Mouse (Mus musculus) left cerebral cortex, adult 8-10 months (tissue): ENCODE measurements around the gene Tox2. TPM values are rescaled to one million over a fixed set of nuclear protein-coding genes. Genes with fewer than 3 reads are reported as not detected.

Source experiments
- DNase-seq, 2 experiments: peaks; one replicate each; pipeline ENCODE4 v3.0.0; 2022; ENCODE audit warnings: low spot score in 2 of 2
- total RNA-seq, 4 experiments: library from RNA; stranded (reverse); gene quantifications; 2 replicates each; pipeline ENCODE4 v1.2.4; 2022

Gene Tox2
- total RNA-seq, 4 experiments from 2014 or later: 28.8 to 37.3 (median 34.1) TPM

DNA sequence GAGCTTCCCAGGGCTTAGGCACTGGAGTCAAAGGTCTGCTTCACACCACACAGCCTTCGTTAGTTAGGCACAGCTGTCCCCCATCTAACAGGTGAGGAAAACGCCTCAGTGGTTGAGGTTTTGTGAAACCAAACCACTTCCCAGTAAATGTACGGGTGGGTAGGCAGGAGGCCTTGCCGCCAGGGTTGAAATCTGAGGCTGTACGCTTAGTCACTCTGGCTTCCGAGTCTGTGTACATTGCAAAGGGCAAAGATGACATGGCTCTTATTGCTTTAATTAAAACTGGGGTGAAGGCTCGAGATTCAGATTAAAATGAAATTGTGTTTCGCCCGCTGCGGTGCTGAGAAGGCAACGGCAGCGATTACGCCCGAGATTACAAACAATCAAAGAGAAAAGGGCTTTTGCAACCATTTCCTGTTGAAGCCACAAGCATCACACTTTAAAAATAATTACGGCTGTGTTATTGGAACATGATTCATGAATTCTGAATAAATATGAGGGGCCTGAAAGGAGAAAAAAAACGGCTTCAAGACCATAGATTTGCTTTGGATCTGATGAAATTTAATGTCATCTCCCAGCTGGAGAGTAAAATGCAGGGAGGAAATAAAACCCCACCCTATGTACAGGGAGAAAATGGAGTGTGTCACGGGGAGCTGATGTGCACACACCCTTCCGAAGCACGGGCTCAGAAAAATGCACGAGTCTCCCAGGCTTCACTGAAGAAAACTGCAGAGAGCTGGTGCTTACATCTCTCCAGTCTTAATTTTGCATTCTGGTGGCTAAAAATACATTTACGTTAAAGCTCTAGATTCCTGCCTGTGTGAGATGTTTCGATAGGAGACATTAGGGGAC lies 50.5 kb downstream of the Tox2 start:
- DNase-seq: no peak

DNA sequence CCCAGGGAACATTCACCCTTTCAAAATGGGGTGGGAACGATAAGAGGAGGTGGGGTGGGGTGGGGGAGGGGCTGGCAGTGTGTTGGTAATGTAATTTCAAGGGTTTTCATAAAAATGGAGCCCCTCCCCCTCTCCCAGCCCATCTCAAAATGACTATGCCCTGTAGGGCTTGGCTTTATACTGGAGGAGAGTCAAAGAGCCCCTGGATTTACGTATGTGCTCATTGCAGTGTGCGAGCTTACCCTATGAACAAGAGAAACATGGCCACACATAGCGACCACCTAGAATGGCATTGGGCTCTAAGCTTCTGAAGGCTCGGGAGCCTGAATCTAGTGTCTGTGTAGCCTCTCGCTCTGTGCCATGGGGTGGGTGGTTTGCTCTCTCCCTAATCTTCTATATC lies 51.3 kb downstream of the Tox2 start:
- no peak for DNase-seq

DNA sequence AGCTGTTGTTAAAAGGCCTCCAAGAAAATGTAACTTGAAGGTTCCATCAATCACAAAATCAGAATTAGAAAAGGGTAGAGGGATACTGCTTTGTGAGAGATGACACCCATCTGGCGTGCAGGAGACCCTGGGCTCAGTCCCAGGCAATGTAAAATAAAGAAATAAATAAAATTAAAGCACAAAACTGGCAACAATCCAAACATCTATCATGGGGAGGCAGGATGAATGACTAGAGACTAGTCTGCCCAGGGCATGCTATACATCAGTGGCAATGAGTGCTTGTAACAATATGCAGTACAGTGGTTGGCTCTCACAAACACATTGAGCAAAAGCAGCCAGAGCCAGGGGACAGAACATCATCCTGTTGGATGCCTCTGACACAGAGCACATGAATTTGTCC lies 53.8 kb downstream of the Tox2 start:
- DNase-seq: no peak

DNA sequence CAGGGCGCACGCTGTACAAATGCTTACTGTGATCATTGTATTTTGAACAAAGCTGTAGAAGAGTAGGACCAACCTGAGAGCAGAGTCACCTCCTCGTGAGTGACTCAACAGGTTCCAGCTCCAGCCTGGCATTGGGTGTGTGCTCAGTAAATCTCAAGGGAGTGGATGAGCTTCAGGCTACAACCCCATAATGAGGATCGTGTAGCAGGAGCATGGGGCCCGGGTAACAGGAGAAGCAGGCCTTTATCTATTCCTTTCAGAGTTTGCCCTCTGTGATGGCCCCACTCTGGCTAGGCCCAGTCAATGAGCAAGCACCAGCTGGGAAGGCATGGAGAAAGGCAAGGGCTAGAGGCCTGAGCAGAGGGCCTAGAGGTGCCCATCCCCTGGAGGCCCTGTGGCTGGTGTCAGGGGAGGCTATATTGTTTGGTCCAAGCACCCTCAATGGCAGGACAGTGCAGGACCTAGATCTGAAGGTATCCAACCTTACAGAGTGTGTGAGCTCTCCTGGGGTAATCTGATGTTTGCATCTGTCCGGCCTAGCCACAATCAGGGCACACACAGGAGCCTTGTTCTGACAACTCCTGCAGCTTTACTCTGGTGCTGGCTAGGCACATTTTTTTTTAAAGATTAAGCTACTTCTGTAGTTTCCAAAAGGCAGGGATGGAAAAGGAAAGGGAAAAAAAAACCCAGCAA lies 58.6 kb downstream of the Tox2 start:
- DNase-seq: no peak

DNA sequence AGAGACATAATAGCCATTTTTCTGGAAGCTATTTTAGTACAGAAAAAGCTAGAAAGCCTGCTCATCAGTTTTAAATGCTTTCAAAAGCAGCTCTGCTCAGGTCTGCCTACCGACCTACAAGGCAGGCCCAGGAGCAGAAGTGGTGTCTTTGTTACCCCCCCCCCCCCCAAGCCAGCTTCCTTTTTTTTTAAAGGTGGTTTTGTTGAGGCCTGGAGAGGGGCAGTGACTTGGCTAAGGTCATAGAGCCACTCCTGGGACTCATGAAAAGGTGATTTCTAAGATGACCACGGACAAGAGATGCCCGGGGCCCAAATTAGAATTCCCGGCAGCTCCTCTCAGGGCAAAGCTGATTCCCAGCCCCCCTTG lies 59.1 kb downstream of the Tox2 start:
- no peak for DNase-seq

DNA sequence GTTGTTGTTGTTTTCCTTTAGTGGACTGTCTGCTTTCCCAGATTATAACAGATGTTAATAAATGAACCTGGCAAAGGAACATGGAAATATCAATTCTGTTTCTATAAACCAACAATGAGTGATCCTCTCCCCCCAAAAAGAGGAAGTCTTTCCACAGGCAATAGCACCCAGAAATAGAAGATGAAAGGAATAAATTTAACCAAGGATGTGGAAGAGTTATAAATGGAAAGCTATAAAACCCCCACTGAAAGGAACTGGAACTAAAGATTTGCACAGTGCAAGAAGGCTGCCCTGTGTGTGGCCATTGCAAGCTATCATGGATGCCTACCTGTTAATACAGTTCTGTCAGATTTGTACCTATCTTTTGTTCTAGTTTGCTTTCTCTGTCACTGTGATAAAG lies 64.2 kb downstream of the Tox2 start:
- no peak for DNase-seq

DNA sequence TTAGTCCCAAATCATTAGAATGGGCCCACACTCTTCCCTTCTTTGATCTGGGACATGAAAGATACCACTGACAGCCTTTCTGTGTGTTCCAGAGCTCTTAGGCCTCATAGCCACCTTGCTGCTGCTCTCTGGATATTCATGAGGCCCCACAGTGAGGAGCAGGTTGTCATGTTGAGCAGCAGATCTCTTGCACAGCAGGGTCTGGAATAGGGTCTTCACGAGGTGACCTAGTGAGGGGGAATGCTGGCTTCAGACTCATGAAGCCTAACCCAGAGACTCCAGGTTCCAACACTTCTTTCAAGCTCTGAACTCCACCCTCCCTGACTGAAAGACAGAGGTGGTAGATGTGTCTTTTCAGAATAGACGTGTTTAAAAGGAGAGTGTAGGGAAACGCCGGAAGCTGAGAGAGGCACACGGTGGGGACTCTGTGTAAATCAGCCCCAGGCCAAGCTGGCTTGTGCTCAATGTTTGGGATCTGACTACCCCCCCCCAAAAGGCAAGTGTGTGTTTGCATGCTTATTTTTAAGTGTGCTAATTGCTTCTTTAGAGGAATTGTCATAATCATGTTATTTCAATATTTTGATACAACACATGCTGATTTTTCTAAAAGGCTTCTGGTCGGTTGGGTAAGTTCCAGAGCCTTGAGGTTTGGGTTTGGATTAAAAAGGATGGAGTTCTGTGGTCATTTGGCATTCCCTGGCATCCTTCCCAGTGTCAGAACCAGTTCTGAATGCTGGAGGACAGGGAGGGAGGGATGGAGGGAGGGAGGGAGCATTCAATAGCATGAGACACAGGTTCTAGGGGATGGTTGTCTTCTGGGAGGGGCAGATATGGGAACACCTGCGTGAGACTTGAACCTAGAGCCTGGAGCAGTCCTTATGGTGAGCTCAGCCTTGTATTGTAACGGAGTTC lies 68.9 kb downstream of the Tox2 start:
- DNase-seq: no peak

DNA sequence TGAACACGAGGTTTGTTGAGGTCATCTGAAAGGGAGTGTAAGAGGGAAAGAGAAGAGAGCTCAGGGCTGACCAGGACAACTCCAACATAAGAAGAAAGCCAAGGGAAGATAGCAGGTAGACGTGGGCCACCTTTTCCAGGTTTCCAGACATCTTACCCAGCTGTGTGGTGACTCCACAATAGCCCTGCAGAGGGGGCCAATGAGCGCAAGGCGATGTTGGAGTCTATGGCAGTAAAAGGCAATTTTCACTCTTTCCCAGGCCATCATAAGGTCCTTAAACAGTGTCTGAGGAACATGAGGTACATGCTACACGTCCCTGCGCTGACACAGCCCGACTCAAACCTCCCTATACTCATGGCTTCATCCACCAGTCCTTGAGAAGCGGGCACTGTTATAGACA lies 70.9 kb downstream of the Tox2 start:
- DNase-seq: no peak

DNA sequence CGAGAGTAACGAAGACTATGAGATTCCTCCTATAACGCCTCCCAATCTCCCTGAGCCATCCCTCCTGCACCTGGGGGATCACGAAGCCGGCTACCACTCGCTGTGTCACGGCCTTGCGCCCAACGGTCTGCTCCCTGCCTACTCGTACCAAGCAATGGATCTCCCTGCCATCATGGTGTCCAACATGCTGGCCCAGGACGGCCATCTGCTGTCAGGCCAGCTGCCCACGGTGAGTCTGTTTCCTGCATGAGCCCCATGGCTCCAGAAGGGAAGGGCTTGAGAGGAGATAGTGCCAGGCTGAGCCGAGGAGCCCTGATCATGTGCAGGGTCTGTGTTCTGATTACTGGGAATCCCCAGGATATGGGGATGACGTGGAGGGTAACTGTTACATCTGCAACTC lies 73.1 kb downstream of the Tox2 start:
- DNase-seq: no peak

DNA sequence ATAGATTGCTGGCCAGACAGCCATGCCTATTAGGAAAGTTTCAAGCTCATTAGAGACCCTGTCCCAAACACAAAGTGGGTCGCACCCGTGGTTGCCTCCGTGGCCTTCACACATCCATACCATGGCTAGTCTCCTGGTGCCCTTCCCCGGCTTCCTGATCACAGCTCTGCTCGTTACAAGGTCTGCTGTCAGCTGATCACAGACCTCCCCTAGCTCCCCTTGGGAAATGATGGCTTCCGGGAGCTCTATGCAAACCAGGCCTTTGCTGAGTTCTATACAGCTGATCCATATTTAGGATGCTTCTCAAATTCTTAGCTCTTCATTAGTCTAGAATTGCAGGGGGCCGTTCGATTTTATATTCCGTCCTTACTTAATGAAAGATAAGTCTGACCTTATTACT lies 75.1 kb downstream of the Tox2 start:
- no peak for DNase-seq

DNA sequence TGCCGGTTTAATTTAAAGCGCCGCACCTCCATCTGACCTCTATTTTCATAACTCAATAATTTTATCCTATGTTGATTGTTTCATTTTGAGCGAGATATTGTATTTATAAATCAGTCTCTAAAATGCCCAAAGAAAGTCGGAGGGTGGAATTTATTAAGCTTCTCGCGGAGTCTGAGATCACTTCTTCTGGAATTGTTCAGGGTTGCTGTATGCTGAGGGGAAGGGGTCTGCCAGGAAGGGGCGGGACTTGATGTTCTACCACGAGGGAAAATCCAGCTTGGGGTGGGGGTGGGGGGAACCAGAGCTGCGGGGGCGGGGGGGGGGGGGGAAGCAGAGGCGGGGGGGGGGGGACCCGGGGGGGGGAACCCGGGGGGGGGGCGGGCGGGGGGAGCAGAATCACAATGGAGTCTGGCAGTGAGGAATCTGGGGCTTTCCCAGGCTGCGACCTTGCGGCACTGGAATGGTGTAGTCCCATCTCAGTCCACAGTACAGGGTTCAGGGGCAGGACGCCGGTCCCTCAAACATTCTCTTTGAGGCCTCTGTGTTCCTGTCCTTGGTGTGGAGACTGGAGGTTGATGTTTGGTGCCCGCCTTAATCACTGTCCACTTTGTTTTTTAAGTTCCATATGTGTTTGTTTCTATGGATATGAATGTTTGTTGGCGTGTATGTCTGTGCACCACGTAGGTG lies 77.9 kb downstream of the Tox2 start:
- DNase-seq: no peak

DNA sequence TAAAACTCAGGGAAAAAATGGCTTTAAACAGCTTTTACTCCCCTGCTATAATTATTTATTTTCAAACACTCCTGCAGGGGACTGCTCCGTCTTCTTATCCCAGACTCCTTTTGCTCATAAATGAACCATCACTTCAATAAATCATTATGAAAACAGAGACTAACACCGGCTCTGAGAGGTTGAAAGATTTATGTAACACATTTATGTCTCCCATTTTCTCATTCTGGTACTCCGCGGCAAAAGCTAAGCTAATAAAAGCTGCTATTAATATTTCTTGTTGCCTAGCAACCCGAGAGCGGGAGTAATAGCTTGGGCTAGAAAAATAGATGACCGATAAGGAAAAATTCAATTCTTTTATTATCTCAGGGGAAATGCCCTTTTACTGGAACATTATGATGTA lies 81.9 kb downstream of the Tox2 start:
- DNase-seq: no peak

DNA sequence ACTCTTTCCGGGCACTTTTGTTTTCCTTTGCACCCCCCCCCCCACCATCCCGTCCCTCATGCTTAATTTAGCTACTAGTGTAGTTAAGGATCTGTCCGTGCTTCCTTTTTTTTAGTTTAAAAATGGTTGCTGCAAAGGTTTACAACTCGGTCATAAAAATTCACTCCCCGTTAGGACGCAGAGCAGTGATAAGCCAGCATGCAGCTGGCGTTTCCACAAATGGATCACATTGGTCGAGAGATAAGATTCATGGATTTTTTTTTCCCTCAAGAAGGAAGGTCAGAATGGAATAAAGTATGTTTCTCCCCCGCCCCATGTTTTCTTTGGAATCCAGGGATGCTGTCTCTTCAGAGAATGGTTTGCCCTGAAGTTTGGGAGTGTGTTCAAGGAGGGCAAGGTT lies 82.4 kb downstream of the Tox2 start:
- no peak for DNase-seq

DNA sequence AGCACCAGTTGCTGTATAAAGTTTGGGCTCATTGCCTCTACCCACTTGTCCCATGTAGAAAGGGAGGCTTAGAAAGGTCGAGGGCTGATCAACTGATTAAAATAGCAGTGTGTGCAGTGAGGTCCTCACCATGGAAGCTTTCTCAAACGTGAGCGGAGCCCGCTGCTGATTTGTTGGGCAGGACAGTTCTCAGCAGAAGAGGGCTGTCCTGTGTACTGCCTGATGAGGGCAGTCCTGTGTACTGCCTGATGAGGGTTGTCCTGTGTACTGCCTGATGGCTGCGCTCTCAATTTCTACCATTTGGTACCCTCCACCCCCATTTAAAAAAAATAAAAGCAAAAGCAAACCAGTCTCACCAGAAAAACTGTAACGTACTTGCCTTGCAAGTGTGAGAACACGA lies 82.8 kb downstream of the Tox2 start:
- DNase-seq: no peak

DNA sequence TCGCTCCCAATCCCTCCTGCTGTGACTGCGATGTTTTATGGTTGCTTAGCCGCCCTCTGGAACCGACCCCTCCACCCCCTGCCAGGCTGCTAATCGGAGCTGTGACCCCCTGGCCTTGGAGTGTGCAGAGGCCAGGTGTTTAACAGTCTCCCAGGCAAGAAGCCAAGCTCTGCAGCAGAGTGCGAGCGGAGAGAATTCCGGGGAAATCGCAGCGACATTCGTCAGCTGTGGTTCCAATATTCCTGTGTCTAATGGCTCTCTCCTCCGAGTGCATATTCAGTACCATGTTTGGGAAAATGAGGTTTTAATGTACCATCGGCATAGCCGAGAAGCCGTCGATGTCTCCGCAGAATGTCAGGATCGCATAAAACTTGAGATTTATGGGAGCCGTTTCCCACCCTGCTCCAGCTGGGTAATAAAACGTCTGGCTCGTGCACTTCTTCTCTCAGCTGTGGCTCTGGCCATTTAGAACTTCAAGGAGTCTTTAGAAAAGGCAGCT lies 86.0 kb downstream of the Tox2 start:
- DNase-seq: no peak

DNA sequence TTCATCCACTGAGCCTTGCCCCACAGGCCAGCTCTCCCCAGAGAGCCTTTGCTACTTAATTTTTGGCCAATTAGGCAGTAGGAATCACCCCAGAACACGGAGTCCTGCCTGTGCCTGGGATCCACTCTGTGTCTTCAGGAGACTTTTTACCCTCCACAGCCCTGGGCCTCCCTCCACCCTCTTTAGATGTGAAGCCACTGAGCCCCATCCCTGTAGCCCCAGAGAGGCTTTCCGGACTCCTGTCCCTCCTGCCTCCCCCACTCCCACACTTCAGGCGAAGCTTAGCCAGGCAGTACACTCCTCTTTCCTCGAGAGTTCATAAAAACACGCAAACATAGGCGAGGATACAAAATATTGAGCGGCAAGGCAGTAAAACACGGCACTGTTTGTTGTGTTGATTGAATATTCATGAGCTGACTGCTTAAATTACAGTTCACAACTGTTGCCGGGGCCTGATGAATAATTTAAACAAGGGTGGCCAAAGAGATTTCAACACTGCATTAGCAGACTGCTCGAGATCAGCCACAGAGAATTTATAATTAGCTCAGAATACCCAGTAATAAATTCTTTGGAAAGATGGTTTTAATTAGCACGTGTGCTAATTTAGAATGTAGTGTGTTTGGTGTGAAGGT lies 94.2 kb downstream of the Tox2 start:
- no peak for DNase-seq

DNA sequence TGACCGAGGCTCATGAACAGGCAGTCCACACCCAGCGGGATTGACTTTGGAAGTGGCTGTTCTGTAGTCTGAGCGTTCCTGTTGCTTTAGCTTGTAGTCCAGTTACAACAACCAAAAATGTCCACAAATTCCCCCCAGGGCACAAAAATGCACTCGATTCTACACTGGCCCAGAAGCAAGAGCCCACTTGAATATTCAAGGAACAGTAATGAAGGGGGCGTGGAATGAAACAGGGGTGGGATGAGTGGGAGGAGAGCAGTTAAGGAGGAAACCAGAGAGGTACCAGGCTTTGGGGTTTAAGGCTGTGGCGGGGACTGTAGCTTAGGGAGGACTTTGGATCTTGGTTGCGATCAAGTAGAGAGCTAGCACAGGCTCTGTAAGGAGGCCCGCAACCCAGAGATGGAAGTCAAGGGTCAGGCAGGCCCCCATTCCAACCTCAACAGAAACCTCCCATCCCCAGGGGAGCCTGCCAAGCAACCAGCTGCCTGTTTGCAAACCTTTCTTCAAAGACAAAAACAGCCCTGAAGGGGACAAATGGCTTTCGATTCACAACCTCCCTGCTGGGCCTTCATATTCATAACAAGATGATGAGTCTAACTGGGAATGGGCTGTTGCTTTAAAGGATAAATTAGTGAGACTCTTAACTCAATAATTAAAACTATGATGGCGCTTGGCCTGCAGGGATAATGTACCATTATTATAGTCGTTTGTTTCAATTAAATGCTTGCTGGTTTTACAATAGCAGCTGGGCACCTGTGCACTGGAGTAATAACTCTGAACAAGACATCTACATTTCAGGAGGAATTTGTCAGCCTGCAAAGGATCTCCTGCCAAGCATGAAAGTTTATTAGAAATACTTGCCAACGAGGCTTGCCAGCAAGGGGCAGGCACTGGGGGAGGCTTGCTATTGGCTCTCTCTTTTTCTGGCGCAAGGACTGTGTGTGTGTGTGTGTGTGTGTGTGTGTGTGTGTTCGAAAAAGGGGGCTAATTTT lies 97.4 kb downstream of the Tox2 start:
- DNase-seq: no peak

DNA sequence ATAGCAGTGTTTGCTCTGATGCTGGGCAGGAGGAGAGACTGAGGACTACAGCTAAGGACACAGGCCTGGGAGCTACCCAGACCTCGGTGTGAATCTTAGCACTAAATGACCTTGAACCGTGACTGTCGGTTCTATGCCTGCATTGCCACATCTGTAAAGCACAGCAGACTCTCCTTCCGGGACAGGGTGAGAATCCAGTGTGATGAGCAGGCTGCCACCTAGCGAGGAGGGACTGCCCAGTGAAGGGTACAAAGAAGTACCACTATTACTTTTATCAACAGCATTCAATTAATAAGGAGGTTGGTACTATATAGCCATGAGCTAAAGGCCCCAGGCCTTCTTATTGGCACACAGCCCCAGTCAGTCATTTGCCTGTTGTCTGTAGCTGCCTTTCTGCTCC lies 98.7 kb downstream of the Tox2 start:
- DNase-seq: no peak

DNA sequence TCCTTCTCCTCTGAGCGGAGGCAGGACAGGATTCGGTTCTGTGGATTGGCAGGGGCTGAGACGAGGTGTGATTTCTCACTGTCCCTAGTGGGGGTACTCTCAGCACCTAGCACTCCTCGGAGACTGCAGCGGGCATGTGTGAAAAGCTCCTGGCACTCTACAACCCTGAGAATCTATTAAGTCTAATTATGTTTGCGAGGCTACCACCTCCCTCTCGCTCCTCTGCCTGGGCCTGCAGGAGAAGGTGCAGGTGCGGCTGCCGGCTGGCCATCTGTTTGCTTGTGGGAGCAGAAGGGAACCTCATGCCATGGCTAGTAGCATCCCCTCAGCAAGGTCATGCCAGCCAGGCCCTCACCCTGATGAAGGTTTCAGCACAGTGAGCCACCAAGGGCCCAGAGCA lies 100.1 kb downstream of the Tox2 start:
- DNase-seq: peak in 1 of 2 experiments; percentile 18

DNA sequence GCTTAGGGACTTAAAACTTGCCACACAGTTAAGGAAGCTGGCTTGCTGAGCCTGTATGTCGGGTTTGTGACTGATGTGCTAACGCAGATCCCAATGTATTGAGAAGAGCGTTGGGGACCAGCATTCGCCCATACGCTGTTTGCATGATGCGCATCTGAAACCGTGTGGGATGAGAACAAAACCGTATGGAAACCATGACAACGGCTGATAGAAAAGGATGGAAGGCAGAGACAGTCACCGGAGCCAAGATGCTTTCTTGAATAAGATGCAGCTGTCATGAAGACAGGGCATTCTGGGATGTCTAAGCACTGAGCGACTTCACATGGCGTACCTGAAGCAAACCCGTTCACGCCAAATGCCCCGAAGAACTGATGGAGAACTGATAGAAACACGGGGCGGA lies 106.5 kb downstream of the Tox2 start:
- DNase-seq: peak in 1 of 2 experiments; percentile 60
